Mouse (Mus musculus) kidney, postnatal 25 days (tissue): ENCODE results near the gene Zic1.

ENCODE experiments used
- DNase-seq, 2 experiments: peaks; one replicate each; pipeline ENCODE4 v3.0.0; 2021; ENCODE audit warnings: mixed read lengths in 2 of 2

Gene Zic1

DNA sequence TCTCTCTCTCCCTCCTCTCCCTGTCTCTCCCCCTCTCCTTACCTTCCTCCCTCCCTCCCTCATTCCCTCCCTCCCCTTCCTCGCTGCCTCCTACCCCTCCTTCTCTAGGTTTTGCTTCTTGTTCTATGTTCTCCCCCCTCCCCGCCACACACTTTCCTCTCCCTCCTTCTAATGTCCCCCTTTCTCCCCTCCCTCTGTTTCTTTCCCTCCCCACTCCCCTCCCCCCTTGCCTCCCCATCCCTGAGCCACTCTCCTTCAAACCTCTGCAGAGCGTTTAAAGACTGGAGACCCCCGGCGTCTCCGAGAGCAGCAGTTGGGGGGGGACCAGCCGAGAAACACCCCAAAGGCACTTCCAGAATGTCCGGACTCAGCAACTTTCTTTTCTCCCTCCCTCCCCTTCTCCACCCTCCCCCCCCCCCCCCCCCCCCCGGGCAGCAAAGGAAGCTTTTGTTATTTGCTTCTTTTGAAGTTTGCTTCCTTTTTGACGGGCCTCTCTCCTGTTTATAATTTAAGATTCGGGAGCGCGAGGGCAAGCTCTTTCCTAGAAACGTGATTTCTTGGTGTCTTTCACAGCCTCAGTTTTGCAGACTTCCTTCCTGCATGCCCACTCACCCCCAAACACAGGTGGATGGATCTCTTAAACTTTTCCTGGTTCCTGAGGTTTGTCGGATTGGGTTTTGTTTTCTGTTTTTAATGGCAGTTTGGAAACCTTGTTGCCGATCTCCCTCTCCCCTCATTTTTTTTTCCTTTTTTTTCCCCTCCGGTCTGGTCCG, 802 bp upstream of the Zic1 start:
- no peak for DNase-seq

DNA sequence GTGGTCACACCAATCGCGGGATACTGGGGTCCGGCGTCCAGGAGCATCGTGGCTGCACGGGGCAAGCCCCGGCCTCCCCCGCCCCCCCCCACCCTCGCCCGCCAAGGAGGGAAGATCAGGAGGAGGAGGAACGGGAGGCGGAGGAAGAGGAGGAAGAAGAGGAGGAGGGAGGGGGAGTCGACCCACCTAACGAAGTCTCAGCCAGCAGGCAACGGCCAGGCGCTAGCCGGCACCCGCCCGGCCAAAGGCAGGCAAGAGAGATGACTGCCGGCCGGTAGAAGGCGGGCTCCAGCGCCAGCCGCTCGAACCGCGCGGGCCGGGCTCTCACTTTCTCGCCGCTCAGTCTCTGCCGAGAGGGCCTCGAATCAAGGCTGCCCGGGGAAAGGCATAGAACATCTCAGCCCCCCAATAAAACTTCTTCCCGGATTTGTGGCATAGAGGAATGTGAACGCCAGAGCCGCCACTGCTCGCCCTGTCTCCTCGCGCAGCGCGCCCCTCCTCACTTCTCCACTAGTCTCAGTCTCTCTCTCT, 574 bp downstream of the Zic1 start:
- no peak for DNase-seq

DNA sequence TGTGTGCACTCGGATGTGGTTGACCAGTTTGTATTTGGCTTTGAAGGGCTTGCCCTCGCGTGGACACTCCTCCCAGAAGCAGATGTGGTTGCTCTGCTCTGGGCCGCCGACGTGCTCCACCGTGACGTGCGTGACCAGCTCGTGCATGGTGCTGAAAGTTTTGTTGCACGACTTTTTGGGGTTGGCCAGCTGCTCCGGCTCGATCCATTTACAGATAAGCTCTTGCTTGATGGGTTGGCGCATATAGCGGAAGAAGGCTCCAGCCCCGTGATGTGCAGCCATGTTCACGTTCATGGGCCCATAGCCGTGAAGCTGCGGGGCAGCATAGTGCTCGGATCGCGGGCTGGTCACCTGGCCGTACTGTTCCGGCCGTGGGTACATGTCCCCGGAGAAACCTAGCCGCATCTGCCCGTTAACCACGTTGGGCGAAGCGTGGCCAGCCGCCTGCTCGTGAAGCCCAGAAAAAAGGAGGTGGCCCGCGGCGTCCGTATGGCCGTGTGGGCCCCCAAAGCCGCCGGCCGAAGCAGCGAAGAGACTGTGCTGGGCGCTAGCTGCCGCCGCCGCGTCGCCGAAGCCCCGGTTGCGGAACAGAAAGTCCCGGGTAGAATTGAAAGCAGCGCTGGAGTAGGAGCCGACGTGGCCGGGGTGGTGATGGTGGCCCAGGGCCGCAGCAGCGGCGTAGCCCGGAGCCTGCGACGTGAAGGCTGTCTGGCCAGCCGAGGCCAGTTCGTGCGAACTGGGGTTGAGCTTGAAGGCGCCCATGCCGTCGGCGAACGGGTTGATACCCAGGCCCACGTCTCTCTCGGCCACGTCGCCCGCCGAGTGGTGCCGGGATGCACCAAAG, 1.3 kb downstream of the Zic1 start:
- DNase-seq = no peak

DNA sequence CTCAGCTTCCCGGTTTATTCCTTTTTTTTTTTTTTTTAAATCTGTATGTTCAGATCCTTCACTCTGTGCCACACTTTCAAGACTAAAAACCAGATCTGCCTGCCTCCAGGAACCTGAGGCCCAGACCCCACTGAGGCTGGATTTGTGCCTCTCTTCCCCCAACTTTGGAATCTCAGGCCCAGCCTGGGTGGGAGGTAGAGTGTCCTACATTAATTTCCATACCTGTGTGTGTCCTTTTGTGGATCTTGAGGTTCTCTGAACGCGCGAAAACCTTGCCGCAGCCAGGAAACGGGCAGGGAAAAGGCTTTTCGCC, 1.8 kb downstream of the Zic1 start:
- DNase-seq = no peak

GRCm38 (mm10) chr9:91363011-91363730, 2.4 kb downstream of the Zic1 start:
- DNase-seq = no peak

- DNase-seq = no peak
These were observed 3.6 kb downstream of the Zic1 start, which contains the start of gene Zic4 for GRCm38 (mm10) chr9:91361856-91362601. Zic4 (plus strand) TSS chr9:91362413.

DNA sequence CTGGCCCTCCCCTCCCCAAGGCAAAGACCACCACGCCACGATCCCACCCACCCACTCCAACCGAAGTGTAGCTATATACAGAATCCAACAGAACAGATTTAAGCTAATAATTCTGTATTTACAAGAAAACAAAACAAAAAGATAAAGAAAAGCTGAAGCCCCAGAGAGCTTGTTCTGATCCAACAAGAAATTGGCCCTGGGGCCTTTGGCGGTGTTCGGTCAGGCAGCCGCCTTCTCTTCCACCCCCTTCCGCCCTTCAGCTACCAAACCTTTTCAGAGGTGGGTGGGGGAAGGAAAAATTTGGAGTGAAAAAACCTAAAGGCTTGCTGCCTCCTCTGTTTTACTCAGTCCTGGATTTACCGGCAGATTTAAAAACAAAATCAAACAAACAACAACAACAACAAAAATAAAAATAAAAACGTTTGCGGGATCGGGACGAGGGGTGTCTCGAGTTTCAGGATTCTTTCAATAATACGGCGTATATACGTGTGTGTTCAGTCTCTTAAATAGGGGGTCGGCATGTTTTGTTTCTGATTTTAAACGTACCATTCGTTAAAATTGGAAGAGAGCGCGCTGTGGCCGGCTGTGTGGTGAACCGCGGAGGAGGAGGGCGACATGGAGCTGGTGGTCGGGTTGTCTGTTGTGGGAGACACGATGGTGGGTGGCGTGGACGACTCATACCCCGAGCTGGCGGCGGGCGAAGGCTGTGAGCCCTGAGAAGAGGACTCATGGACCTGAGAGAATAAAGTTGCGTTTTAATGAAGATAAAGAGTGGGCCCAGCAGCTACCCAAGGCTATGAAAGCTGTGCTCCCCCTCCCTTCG, 4.4 kb downstream of the Zic1 start:
- no peak for DNase-seq

- DNase-seq = no peak
These were observed 5.2 kb downstream of the Zic1 start for GRCm38 (mm10) chr9:91360151-91361032.

GRCm38 (mm10) chr9:91358851-91359687, 6.5 kb downstream of the Zic1 start:
- DNase-seq = no peak

- DNase-seq = no peak
These were observed 8.3 kb downstream of the Zic1 start for GRCm38 (mm10) chr9:91357321-91357720.

- DNase-seq = no peak
These were observed 9.3 kb downstream of the Zic1 start for GRCm38 (mm10) chr9:91356353-91356740.

DNA sequence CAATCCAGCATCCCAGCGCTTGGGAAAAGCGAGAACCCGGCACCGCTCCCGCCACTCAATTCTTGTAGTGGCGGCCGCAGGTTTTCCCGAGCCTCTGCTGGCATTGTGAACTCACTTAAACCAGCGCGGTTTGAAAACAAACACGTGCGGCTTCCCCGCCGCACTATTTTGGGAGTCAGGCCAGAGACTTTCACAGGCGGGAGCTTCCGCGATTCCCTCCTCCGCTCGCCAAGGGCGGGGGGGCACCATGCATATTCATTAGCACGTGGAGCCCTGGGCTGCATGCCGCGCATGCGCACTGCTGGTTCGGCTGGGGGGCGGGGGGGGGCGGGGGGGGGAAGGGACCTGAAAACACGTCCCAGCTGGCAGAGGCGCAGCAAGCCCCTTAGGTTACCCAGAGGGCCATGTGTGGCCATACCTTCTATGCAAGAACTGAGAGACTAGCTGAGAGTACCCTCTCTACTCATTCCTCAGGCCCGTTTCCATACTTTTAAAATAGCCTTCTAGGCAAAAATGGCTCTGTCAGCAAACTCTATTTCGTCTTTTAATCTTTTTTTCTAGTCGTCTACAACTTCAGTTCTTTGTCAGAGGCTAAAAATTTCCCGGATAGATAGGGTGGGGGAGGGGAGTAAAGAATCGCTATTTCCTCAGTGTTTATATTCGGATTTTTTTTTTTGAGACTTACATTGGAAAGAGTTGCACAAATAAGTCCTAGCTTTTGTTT, 9.8 kb downstream of the Zic1 start:
- DNase-seq = no peak

- no peak for DNase-seq
These were observed 10.4 kb downstream of the Zic1 start for GRCm38 (mm10) chr9:91355270-91355589.

DNA sequence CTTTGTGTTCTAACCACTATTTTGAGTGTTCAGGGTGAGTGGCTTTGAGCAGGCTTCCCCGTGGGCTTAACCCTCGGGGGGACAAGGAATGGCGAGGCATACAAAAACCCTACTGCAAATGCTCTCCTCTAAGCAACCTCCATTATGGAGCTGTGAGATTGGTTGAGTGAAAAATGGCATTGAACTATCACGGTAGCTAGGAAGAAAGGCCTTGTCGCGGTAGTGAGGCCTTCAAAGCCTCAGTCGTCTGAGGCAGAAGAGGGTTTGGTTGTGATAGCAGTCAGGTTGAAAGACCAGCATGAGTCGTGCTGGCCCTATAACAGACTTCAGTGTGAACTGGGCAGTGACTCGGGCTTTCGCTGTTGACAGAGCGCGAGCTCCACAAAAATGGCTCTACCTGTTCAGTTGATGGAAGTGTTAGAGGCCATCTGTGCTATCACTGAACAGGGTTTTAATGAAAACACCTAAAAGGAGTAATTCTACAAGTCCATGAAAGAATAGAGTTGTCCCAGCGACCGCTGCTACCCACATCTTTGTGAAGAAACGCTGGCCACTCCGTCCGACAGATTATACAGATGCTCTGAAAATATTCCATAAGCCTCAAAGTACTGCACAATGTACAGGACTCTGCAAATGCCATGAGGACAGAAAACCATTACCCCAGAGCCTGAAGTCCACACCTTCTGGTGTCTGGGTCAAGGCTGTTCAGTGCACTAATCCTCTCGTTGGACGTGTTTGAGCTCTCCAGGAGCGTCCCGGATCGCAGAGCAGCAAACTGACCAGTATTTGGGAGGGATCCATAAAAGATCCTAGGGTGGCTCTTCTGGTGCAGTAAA, 11.0 kb downstream of the Zic1 start:
- no peak for DNase-seq

- no peak for DNase-seq
These were observed 11.8 kb downstream of the Zic1 start for GRCm38 (mm10) chr9:91353551-91354433.

- DNase-seq = no peak
These were observed 12.8 kb downstream of the Zic1 start for GRCm38 (mm10) chr9:91352786-91353185.

- DNase-seq = no peak
These were observed 13.6 kb downstream of the Zic1 start for GRCm38 (mm10) chr9:91351961-91352411.
